Mouse (Mus musculus) MEL (cell line): Measurements from ENCODE around the gene B3galt5. TPM values are rescaled to one million over a fixed set of nuclear protein-coding genes. Genes with fewer than 3 reads are reported as not detected.

Source experiments
- DNase-seq: peaks from one replicate; pipeline ENCODE4 v3.0.0; 2011; ENCODE audit warnings: low read depth, low spot score
- H3K27ac ChIP-seq: 2 replicates; pipeline ENCODE4 v1.5.1; 2012; ENCODE audit warnings: low read depth, mild to moderate bottlenecking, control low read depth, low read length, moderate library complexity; ENCODE audit not compliant: control insufficient read depth
- H3K27me3 ChIP-seq, 2 experiments: fragments of 150-350 bp in 1 of 2; sonication (generic) in 1 of 2; 2 replicates each; pipeline ENCODE4 v1.6.1; 2012; ENCODE audit warnings: low read length in 2 of 2, mild to moderate bottlenecking in 2 of 2, improper control_type of control experiment in 1 of 2, moderate library complexity in 1 of 2; ENCODE audit not compliant: insufficient read depth in 2 of 2, control insufficient read depth in 1 of 2
- H3K36me3 ChIP-seq, 2 experiments: 2 replicates each; pipeline ENCODE4 v1.6.1; 2012 to 2014; ENCODE audit warnings: low read length in 2 of 2, improper control_type of control experiment in 1 of 2, inconsistent platforms in 1 of 2, mild to moderate bottlenecking in 1 of 2; ENCODE audit not compliant: insufficient read depth in 2 of 2, control insufficient read depth in 1 of 2
- H3K4me1 ChIP-seq, 2 experiments: fragments of 150-350 bp in 1 of 2; sonication (generic) in 1 of 2; 2 replicates each; pipeline ENCODE4 v1.6.1; 2012; ENCODE audit warnings: low read length in 2 of 2, improper control_type of control experiment in 1 of 2, mild to moderate bottlenecking in 1 of 2; ENCODE audit not compliant: insufficient read depth in 2 of 2, control insufficient read depth in 1 of 2
- H3K4me3 ChIP-seq, 2 experiments: fragments of 150-350 bp in 1 of 2; sonication (generic) in 1 of 2; 2 replicates each; pipeline ENCODE4 v1.5.1; 2012; ENCODE audit warnings: low read depth in 2 of 2, low read length in 2 of 2, mild to moderate bottlenecking in 2 of 2, moderate library complexity in 2 of 2, control low read depth in 1 of 2, improper control_type of control experiment in 1 of 2; ENCODE audit not compliant: control insufficient read depth in 1 of 2, insufficient read depth in 1 of 2
- H3K79me2 ChIP-seq: 2 replicates; pipeline ENCODE4 v1.6.1; 2012; ENCODE audit warnings: mild to moderate bottlenecking, low read length, moderate library complexity; ENCODE audit not compliant: control insufficient read depth, poor library complexity, insufficient read depth
- H3K9ac ChIP-seq: 2 replicates; pipeline ENCODE4 v1.6.1; 2012; ENCODE audit warnings: low read depth, mild to moderate bottlenecking, control low read depth, low read length, moderate library complexity; ENCODE audit not compliant: control insufficient read depth, poor library complexity, severe bottlenecking
- H3K9me3 ChIP-seq: fragments of 150-350 bp; sonication (generic); replicated peaks from 2 replicates; pipeline ENCODE4 v1.6.1; 2012; ENCODE audit warnings: mild to moderate bottlenecking, low read length, improper control_type of control experiment, moderate library complexity; ENCODE audit not compliant: insufficient read depth
- CTCF ChIP-seq, 3 experiments: IDR thresholded peaks in 2 of 3; conservative IDR thresholded peaks in 1 of 3; 2 replicates each; pipeline ENCODE4 v1.5.1; 2011 to 2012; ENCODE audit warnings: low read length in 3 of 3, low read depth in 2 of 3, mild to moderate bottlenecking in 2 of 3, improper control_type of control experiment in 1 of 3, inconsistent platforms in 1 of 3, mixed read lengths in 1 of 3, moderate library complexity in 1 of 3; ENCODE audit not compliant: control insufficient read depth in 1 of 3, insufficient read depth in 1 of 3, poor library complexity in 1 of 3, severe bottlenecking in 1 of 3
- ETS1 ChIP-seq: IDR thresholded peaks from 2 replicates; pipeline ENCODE4 v1.6.1; 2012; ENCODE audit warnings: low read depth, mild to moderate bottlenecking, inconsistent platforms, low read length, improper control_type of control experiment, moderate library complexity
- GABPA ChIP-seq: IDR thresholded peaks from 2 replicates; pipeline ENCODE4 v1.6.1; 2012; ENCODE audit warnings: low read depth, mild to moderate bottlenecking, inconsistent platforms, low read length, improper control_type of control experiment, moderate library complexity
- KAT2A ChIP-seq: conservative IDR thresholded peaks from 2 replicates; pipeline ENCODE4 v1.6.1; 2012; ENCODE audit warnings: low read depth, low read length, improper control_type of control experiment, inconsistent platforms
- MAZ ChIP-seq: IDR thresholded peaks from 2 replicates; pipeline ENCODE4 v1.6.1; 2012; ENCODE audit warnings: low read depth, mild to moderate bottlenecking, inconsistent platforms, low read length, improper control_type of control experiment
- MYC ChIP-seq: IDR thresholded peaks from 2 replicates; pipeline ENCODE4 v1.6.1; 2011; ENCODE audit warnings: low read depth, mild to moderate bottlenecking, low read length, improper control_type of control experiment, moderate library complexity
- NELFE ChIP-seq: IDR thresholded peaks from 2 replicates; pipeline ENCODE4 v1.6.1; 2011; ENCODE audit warnings: low read depth, low read length, improper control_type of control experiment
- POLR2AphosphoS5 ChIP-seq: IDR thresholded peaks from 2 replicates; pipeline ENCODE4 v1.6.1; 2012; ENCODE audit warnings: low read depth, borderline replicate concordance, mild to moderate bottlenecking, inconsistent platforms, low read length, moderate library complexity, mixed read lengths
- RAD21 ChIP-seq: IDR thresholded peaks from 2 replicates; pipeline ENCODE4 v1.6.1; 2011; ENCODE audit warnings: mild to moderate bottlenecking, low read depth, low read length, improper control_type of control experiment
- SMC3 ChIP-seq: IDR thresholded peaks from 2 replicates; pipeline ENCODE4 v1.6.1; 2011; ENCODE audit warnings: low read depth, low read length, improper control_type of control experiment
- TBP ChIP-seq: IDR thresholded peaks from 2 replicates; pipeline ENCODE4 v1.8.0; 2011; ENCODE audit warnings: low read depth, low read length, improper control_type of control experiment
- USF1 ChIP-seq: IDR thresholded peaks from 2 replicates; pipeline ENCODE4 v1.6.1; 2014; ENCODE audit warnings: low read depth, mild to moderate bottlenecking, inconsistent platforms, low read length, improper control_type of control experiment, moderate library complexity
- USF2 ChIP-seq, 2 experiments: IDR thresholded peaks; 2 replicates each; pipeline ENCODE4 v1.6.1; 2011 to 2012; ENCODE audit warnings: improper control_type of control experiment in 2 of 2, low read length in 2 of 2, borderline replicate concordance in 1 of 2, inconsistent platforms in 1 of 2, low read depth in 1 of 2, mild to moderate bottlenecking in 1 of 2; ENCODE audit not compliant: insufficient read depth in 1 of 2
- ZC3H11A ChIP-seq: IDR thresholded peaks from 2 replicates; pipeline ENCODE4 v1.6.1; 2012; ENCODE audit warnings: low read depth, mild to moderate bottlenecking, inconsistent platforms, low read length, improper control_type of control experiment
- ZMIZ1 ChIP-seq: IDR thresholded peaks from 2 replicates; pipeline ENCODE4 v1.6.1; 2012; ENCODE audit warnings: low read depth, mild to moderate bottlenecking, inconsistent platforms, low read length, improper control_type of control experiment, moderate library complexity
- polyA plus RNA-seq, 2 experiments: library from polyadenylated mRNA; stranded (reverse) in 1 of 2; unstranded in 1 of 2; fragments of >175 nt in 1 of 2; fragments of >200 nt in 1 of 2; gene quantifications; 2 replicates each; pipeline versions ENCODE4 v1.2.1 to v1.2.4; 2012; ENCODE audit warnings: low replicate concordance in 2 of 2, low read depth in 1 of 2; ENCODE audit not compliant: insufficient read length in 2 of 2, insufficient read depth in 1 of 2, missing spikeins in 1 of 2
- total RNA-seq: library from RNA; depleted of rRNA; stranded (reverse); fragments of 300-350 nt; gene quantifications from 2 replicates; pipeline ENCODE4 v1.2.3, GENCODE M21; 2012

Gene B3galt5
- total and polyA plus RNA-seq, 3 experiments, result not detected

DNA sequence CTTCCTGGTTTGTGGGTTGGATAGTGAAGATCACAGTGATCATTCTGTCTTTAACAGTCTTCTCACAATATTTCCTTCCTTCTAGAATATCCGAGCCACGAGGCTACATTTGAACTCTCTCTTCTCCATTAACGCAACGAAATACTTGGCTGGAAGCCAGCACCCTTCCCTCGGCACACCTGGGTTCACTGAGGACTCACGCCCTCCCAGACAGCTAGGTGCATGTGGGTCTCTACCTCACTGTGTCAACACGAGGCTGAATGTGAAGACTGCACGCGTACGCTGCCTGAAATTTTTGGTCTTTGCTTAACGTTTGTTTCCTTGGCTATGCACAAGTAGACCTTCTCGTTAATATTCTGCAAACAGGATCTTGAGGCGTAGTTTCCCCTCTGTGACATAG lies 7.2 kb upstream of the B3galt5 start:
- no peaks in the 10 kb centered on the region for H3K36me3 ChIP-seq
- H3K9ac ChIP-seq, result no peak overlapping the region
- H3K27ac ChIP-seq, result no peak overlapping the region
- TF ChIP-seq MAZ (no peak), POLR2AphosphoS5 (no peak), MYC (no peak), USF2 (IDR thresholded peaks at IDR 0.05; ENCODE audit: borderline replicate concordance in 1 of 2, insufficient read depth in 1 of 2, low read depth in 1 of 2, low read length in 2 of 2) (no peak), ZC3H11A (no peak)
- no peaks in the 10 kb centered on the region for H3K79me2 ChIP-seq
- H3K4me1 ChIP-seq, result no peaks in the 10 kb centered on the region
- no peak overlapping the region for H3K4me3 ChIP-seq
- DNase-seq, result no peak
- H3K9me3 ChIP-seq, result no peaks in the 10 kb centered on the region
- no peaks in the 10 kb centered on the region for H3K27me3 ChIP-seq

DNA sequence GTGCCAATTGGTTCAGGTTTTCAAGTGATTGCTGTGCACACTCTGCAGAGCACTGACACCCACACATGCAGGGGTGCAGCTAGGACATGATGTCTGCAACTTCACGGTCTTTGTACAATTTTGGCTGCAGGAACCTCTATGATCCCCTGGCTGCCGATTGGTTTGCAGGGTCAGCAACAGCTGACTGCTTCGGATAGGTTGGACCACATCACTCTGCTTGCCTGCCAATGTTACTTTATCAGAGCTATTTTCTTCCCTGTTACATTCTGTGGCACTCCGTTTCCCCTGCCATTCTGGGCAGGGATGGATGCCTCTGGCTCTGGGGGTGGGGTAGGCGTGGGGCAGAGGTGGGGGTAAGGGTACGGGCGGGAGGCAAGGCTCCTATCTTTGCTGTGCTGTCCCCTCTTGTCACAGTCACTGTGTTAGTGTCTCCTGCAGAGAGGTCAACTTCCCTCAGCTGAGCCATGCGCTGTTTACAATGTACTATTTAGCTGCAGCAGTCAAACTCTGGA lies 6.5 kb upstream of the B3galt5 start:
- Histone ChIP-seq H3K79me2 (no peaks in the 10 kb centered on the region), H3K27me3 (no peaks in the 10 kb centered on the region), H3K4me1 (no peaks in the 10 kb centered on the region), H3K36me3 (no peaks in the 10 kb centered on the region), H3K4me3 (no peak overlapping the region), H3K27ac (no peak overlapping the region), H3K9ac (no peak overlapping the region), H3K9me3 (no peaks in the 10 kb centered on the region)
- DNase-seq, result no peak
- TF ChIP-seq MAZ (no peak), USF1 (no peak), ZMIZ1 (no peak), KAT2A (no peak)

DNA sequence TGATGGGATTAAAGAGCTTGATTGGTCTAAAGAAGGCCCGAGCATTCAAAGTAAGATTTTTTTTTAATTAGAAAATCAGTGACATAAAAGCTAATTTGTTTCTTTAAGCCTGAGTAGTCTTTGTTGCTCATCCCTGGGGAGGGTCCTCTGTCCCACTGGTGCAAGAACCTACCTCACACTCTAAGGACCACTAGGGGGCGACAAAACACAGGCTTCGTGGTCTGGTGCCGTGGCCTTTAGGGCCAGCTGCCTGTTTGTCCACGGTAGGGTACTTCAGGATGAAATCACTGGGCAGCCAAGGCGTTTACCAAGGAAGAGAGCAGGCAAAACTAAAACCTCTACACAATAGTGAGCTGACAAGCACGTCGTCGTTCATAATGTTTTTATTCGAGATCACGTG lies 5.2 kb upstream of the B3galt5 start:
- Histone ChIP-seq H3K27ac (no peak overlapping the region), H3K9ac (no peak overlapping the region), H3K27me3 (no peaks in the 10 kb centered on the region), H3K79me2 (no peaks in the 10 kb centered on the region), H3K4me3 (no peak overlapping the region)
- DNase-seq, result peak; percentile 67
- TF ChIP-seq MYC (no peak), CTCF (IDR thresholded peaks at IDR 0.05 in 2 of 3, conservative IDR thresholded peaks at IDR 0.05 in 1 of 3; ENCODE audit: control insufficient read depth in 1 of 3, insufficient read depth in 1 of 3, low read depth in 2 of 3, low read length in 3 of 3, poor library complexity in 1 of 3, severe bottlenecking in 1 of 3) (peak; percentile 77 to 89 (median 82)), SMC3 (peak; percentile 56), ETS1 (no peak), ZC3H11A (peak; percentile 15; the same call in 1 of the 2 replicates), POLR2AphosphoS5 (no peak), GABPA (no peak), NELFE (no peak), RAD21 (peak; percentile 75), TBP (no peak)
- TF ChIP-seq, all 39 proteins: peak for 4
- Histone ChIP-seq H3K9me3 (no peaks in the 10 kb centered on the region), H3K36me3 (no peaks in the 10 kb centered on the region), H3K4me1 (no peaks in the 10 kb centered on the region)
